Mouse (Mus musculus): ENCODE measurements around the gene Wwp2. TPM values are rescaled to one million over a fixed set of nuclear protein-coding genes. Genes with fewer than 3 reads are reported as not detected.

The Wwp2 gene
- total RNA-seq, 2 experiments from 2014 or later: 114 to 192 TPM

DNA sequence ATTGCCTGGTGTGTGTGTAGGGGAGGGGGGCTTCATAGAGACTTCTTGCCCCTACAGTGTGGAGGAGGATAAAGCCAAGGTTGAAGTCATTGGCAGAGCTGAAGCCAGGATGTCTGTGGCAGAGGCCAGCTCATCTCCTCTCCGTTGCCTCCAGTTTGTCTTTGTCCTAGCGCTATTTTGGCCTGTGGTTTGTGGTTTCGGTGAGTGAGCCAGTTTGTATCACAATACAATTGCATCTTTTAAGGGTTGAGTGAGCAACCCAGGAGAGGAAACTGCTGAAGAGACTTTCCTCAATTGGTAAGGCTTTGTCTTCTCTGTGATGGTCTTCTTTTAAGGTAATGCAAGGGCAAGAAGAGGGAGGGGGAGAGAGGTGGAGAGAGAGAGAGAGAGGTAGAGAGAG is 66.8 kb downstream of the Wwp2 start:
- no peak for ATAC-seq (replicated peaks; ENCODE audit: low FRiP score, poor library complexity, severe bottlenecking)

DNA sequence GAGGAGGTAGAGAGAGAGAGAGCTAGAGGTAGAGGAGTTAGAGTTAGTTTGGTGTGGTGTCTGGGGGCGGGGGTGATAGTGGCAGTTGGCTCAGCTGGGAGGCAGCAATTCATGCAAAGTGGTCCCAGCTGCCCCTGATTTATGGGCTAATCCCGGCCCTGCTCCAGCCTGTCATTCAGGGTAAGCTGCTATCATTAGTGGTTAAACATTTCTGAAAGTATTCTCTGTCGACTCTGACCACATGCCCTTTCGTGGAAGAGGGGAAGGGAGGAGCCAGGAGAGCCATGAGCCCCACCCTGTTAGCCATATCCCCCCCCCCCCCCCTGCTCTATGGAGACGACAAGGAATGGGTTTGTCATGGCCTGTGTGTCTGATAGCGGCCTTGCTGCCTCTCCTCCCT is 67.2 kb downstream of the Wwp2 start:
- no peak for ATAC-seq (replicated peaks; ENCODE audit: low FRiP score, poor library complexity, severe bottlenecking)

DNA sequence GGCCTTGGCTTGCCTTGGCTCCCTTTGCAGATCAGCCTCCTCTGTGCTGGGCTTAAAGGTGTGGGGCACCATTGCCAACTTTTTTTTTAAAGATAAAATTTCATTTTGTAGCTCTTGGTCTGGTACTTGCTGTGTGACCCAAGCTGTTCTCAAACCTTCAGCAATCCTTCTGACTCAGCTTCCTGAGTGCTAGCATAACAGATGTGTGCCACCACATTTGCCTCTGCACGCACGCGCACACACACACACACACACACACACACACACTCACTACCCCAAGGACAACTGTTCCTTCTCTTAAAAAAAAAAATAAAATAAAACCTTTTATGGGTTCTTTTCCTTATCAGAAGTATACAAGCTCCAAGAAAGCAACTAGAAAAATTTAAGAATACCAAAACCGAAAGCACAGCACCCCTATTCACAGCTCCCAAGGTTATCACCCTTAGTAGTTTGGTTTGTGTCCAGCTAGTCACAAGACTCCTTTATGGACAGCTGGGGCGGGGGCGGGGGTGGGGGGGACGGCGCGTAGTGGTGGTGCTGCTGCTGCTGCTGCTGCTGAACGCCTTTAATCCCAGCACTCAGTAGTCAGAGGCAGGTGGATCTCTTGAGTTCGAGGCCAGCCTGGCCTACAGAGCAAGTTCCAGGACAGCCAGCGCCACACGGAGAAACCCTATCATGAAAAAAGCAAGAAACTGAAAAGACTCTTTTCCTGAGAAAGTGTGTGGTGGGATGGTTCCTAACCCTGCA is 68.2 kb downstream of the Wwp2 start:
- ATAC-seq (replicated peaks; ENCODE audit: low FRiP score, poor library complexity, severe bottlenecking): no peak

DNA sequence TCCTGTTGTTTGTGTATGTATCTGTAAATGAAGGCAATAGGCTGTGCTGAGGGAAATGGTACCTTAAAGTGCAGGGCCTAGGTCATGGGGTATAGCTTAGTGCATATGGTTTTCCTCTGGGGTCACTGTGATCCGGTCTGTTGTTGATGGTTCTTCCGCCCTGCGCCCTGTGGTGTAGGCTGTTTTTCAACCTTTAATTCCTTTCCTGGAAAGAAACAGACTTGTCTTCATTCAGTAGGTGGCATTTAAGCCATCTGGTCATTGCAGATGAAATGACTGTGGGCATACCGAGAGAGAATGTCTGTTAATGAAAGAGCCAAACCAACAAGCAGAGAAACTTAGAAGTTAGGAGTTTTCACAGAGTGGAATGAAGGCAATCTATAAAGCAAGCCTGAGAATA is 69.1 kb downstream of the Wwp2 start:
- ATAC-seq (replicated peaks; ENCODE audit: low FRiP score, poor library complexity, severe bottlenecking): no peak

DNA sequence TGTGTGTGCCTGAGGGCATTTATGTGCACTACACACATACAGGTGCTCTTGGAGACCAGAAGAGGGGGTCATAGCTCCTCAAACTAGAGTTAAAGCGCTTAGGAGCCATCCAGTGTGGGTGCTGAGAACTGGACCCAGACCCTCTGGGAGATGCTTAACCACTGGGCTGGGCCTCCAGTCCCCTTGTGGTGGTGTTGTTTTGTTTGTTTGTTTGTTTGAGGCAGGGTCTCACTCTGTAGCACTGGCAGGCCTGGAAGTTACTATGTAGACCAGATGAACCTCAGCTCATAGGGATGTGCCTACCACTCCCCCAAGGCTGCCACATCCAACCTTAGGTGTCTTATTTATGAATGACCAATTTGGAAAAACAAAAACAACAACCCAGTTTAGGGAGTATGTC is 70.9 kb downstream of the Wwp2 start:
- ATAC-seq (replicated peaks; ENCODE audit: low FRiP score, poor library complexity, severe bottlenecking): no peak

DNA sequence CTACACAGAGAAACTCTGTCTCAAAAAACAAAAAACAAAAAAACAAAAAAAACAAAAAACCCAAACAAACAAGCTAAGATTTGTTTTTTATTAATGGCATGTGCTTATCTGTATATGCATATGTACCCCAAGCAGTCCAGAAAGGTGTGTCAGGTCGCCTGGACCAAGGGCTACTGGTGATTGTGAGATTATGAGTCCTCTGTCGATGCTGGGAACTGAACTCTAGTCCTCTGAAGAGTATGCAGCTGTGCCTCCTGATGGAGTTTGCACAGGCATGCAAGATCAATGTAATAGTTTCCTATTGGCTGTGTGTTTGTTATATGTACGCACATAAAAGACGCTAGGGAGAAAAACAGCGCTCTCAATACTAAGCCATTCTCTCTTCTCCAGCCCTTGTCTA is 74.0 kb downstream of the Wwp2 start:
- no peak for ATAC-seq (replicated peaks; ENCODE audit: low FRiP score, poor library complexity, severe bottlenecking)

DNA sequence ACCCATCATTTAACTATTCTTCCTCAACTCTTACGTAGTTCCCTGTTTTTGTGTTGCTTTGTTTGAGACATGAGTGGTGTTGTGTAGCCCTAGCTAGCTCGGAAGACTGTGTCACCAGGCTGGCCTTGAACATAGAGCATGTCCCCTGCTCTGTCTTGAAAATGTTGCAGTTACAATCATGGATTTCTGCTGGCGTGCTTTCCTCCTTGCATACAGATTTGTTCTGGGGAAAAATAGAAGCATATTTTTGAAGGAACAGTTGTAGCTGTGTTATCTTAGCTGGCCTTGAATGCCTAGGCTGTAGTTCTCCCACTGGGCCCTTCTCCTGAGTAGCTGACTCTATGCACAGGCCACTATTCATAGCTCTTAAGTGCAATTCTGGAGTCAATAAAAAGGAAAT is 74.6 kb downstream of the Wwp2 start:
- ATAC-seq (replicated peaks; ENCODE audit: low FRiP score, poor library complexity, severe bottlenecking): no peak

DNA sequence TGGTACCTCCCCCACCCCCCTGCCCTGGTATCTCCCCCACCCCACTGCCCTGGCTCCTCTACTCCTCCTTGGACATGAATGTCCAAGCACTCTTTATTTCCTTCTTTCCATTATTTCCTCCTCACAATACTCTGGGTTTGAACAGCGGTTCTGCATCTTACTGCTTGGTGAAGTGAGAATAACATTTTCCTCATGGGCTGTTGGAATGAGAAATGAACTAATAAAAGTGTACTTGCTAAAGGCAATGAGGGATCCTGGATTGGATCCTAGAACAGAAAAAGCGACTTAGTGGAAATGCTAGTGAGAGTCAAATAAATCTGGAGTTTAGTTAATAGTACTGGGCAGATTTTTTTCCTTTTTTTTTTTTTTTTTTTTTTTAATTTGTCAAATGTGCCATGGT is 77.1 kb downstream of the Wwp2 start:
- no peak for ATAC-seq (replicated peaks; ENCODE audit: low FRiP score, poor library complexity, severe bottlenecking)

DNA sequence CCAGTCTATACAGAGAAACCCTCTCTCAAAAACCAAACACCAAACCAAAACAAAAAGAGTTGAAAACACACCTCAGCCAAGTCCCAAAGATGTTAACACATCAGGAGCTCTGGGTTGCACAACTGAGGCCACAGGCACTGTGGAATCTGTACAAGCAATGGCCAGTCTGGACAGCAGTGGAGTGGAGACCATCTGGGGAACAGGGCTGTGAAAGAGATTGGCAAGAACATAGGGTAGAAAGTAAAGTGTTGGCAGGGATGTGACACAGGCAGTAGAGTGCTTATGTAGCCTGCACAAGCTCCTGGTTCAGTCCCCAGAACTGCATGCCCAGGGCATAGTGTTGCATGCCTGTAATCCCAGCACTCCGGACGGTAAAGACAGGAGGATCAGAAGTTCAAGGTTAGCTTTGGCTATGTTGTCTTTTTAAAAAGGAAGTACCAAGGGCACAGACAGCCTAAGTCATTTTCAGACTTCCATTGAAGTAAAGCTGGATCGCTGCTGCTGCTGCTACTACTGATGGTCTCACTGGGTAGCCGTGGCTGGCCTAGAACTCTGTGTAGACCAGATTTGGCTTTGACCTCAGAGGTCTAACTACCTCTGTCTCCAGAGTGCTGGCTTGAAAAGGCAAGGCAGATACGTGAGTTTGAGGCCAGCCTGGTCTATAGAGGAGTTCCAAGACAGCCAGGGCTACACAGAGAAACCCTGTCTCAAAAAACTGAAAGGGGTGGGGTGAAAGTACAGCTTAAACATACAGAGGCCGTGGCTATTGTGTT is 79.0 kb downstream of the Wwp2 start:
- no peak for ATAC-seq (replicated peaks; ENCODE audit: low FRiP score, poor library complexity, severe bottlenecking)

DNA sequence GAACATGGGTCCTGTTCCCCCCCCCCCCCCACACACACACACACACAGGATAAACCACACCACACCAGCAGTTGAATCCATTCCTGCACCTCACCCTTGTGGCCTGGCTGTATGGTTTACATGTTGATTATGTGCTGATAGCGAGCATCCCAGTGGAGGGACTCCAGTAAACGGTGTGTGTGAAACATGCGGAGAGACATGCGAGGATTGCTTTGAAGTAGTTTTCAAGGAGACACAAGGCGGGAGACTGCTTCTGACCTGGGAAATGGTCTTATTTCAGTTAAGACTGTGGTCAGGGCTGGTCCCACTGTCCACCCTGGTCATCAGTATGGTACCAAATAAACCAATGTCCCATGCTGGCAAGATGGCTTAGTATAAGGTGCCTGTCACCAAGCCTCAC is 82.6 kb downstream of the Wwp2 start:
- no peak for ATAC-seq (replicated peaks; ENCODE audit: low FRiP score, poor library complexity, severe bottlenecking)

DNA sequence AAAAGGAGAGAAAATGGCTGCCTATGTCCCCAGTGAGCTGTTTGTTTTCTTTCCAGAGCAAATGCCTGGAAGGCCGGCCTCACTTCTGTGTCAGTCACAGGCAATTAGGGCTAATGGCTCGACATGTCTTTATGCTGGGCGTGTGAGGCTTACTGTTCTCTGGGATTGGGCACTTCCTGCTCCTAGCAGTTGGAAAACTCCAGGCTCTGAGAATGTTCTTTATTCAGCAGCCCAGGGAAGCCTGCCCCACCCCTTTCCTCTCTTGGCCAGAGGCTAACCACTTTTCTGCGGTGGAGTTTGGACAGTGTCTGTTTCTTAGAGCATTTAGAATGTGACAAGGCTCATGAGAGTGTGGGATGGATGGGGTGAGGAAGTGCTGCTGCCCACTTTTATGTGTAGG is 83.7 kb downstream of the Wwp2 start:
- ATAC-seq (replicated peaks; ENCODE audit: low FRiP score, poor library complexity, severe bottlenecking): no peak

DNA sequence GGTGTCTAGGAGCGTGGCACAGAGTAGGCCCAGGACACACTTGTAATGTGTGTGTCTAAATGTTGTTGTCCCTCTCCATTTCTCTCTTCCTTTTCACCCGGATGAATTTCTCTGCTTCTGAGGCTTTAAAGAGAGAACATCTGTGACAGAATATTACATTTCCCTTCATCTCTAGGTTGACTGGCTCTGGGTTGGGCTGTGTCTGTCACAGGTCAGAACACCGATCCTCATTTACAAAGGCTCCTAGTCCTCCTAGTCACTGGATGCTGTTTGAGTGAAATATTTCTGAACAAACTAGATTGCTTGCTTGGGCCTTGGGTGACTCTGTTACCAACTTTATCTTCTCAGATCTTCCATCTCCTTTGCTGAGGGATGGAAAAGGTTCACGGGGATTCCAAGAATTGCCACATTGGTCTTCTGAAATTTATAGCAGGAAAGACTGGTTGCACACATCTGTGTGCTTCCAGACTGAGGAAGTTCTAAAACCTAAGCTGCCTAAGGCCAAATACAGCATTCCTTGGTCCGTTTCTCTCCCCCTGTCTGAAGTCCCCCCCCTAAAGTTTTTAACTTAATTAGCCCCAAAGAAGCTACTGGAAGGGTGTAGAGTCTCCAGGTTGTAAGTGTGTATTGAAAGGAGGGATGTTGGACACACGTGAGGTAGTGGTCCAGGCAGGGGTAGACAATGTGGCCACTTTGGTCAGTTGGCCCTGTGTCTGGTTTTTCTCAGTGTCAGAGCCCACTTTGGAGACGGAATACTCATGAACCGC is 85.8 kb downstream of the Wwp2 start:
- no peak for ATAC-seq (replicated peaks; ENCODE audit: low FRiP score, poor library complexity, severe bottlenecking)

DNA sequence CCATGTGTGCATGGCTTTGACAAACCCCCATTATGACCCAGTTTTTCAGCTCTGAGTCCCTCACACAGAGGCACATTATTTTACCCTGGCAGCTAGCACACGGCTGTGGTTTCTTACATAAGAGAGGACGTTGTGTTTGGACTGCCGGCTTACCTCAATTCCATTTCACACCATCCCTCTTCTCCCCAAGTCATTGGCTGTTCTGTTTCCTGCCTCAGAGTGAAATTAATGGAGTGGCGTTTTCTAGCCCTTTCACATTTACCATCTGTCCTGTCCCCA is 86.3 kb downstream of the Wwp2 start:
- ATAC-seq (replicated peaks; ENCODE audit: low FRiP score, poor library complexity, severe bottlenecking): no peak

DNA sequence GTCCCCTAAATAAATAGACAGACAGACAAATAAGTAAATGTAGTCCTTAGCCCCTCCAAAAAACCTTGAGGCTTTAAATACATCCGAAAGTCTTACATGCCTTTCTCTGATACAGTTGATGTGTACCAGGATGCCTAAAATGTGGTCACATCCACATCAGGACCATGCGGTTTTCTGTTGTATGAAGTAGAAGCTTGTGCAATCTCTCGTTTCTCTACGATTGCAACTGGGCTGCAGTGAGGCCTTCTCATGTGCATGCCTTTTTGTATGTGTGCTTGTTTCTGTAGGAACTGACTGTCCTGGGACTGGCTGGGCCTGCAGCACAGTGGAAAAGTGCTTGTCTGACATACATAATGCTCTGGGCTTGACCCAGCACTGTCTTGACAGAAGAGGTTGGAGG is 88.4 kb downstream of the Wwp2 start:
- ATAC-seq (replicated peaks; ENCODE audit: low FRiP score, poor library complexity, severe bottlenecking): 0 out of 2 replicates have a peak, but pooled peaks have one; percentile 40

DNA sequence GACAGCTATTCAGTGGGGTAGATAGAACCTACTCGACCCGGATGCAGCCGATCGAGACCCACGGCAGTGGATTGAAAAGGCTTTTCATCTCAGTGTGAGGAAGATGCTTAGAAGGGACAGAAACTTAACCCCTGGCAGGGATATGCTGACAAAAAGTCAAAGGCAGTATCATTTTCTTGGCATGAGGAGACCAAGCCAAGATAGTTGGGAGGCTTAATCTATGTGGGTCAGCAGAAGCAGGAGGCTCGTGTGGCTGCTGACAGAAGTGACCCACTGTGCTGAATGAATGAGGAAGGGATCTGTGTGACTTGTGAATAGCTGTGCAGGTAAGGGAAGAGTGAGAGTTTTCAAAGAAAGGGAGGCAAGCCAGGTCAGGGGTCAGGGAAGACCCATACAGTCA is 92.6 kb downstream of the Wwp2 start:
- ATAC-seq (replicated peaks; ENCODE audit: low FRiP score, poor library complexity, severe bottlenecking): no peak

DNA sequence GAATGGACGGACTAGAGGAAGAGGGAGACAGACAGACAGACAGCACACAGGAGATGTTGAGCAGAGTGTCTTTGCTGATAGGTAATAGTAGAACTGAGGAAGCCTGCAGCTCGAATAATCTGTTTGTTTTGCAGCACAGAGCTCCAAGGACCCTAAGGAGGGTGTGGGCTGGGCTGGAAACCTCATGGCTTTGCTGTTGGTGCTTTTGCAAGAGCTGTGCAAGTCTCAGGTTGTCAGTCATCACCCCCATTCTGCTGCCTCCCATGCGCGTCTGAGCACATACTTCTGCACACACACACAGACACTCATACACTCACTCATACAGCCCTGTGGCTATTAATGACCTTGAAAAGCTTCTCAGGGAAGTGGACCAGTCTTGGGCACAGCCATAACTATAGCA is 101.3 kb downstream of the Wwp2 start:
- ATAC-seq (replicated peaks; ENCODE audit: low FRiP score, poor library complexity, severe bottlenecking): no peak

DNA sequence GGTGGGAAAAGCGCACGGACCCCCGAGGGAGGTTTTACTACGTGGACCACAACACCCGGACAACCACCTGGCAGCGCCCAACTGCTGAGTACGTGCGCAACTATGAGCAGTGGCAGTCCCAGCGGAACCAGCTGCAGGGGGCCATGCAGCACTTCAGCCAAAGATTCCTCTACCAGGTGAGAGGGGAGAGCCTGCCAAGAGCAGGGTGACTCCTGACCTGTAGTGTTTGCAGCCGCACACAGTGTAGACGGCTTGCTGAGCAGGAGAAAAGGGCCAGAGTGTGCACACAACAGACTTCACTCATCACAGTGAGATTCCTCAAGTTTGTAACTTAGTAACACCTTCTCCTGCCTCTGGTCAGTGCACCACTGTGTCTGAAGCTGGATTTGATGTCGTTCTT is 104.5 kb downstream of the Wwp2 start:
- ATAC-seq (replicated peaks; ENCODE audit: low FRiP score, poor library complexity, severe bottlenecking): no peak

DNA sequence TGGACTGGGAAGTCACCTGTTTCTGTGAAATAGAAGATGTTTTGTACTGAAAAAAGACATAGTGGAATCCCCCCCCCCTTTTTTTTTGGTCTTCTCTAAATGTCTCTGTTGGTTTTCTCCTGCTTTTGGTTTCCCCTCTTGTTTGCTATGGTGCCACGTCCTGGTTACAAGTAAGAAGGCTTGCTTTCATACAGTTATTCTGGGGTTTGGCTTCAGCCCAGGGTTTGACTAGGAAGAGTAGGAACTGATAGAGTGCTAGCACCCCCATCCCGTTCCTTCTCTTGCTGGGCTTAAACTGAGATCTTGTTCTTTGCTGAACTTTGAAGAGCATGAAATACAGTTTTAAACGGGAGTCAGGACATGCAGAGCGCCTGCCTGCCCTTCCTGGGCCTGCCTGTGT is 105.2 kb downstream of the Wwp2 start:
- no peak for ATAC-seq (replicated peaks; ENCODE audit: low FRiP score, poor library complexity, severe bottlenecking)

DNA sequence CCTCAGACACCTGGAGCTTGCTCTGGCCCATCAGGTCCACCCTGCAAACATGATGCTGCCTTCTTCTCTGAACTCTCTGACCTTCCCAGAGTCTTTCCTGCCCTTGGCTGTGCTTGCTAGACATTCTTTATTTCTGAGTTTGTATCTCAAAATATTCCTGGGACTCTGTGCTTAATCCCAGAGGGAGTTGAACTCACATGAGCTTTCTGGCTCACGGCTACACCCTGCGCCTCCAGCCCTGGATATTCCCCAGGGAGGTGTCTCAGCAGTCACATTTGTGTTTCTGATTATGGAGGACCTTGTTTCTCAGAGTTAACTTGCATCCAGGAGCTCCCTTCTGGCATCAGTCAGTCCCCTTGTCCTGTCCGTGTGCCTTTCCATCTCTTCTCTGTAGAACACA is 106.0 kb downstream of the Wwp2 start:
- ATAC-seq (replicated peaks; ENCODE audit: low FRiP score, poor library complexity, severe bottlenecking): no peak

DNA sequence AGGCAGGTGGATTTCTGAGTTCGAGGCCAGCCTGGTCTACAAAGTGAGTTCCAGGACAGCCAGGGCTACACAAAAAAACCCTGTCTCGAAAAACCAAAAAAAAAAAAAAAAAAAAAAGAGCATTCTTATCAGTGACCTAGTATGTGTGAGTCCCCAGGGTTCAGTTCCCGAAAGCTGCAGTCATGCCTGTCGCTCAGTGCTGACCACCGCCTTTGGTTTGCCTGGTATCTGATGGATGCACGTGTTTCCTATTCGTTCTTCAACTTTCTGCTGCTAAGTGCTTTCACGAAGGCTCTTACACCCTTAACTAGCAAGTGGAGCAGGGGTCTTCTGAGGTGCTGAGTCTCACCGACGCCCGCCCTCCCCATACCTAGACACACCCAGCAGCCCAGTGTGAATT is 107.5 kb downstream of the Wwp2 start:
- no peak for ATAC-seq (replicated peaks; ENCODE audit: low FRiP score, poor library complexity, severe bottlenecking)

DNA sequence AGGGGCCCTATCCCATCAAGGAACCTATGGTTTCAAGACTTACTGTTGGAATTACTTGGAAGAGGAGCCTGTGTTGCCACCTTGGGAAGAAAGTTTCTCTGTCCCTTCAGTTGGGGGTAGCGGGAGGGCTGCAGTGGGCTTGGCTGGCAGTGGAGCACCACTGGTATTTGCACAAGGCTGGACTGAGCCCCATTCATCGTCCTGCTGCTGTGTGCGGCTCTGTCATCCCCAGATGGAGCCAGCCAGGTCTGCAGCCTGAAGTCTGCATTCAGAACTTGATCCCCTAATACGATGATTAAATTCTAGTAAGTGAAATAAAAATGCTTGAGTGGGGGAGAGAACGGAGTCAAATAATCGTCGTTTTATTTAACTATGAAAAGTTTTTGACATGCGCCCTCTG is 108.0 kb downstream of the Wwp2 start:
- no peak for ATAC-seq (replicated peaks; ENCODE audit: low FRiP score, poor library complexity, severe bottlenecking)
